Mouse (Mus musculus) heart, adult 2 months (tissue): ENCODE data around the gene Gigyf2. TPM values are rescaled to one million over a fixed set of nuclear protein-coding genes. Genes with fewer than 3 reads are reported as not detected.
"Not testable (repeated sequence)": the region's sequence is repeated elsewhere in the genome, so short reads cannot be mapped to it uniquely, and the experiment has no call there.

Source experiments
- DNase-seq, 2 experiments: peaks; one replicate each; pipeline ENCODE4 v3.0.0; 2021
- H3K27ac ChIP-seq: fragments of 200-600 bp; 2 replicates; pipeline ENCODE4 v1.8.1; 2022
- H3K27me3 ChIP-seq: fragments of 200-500 bp; 2 replicates; pipeline ENCODE4 v1.6.1; 2012; ENCODE audit warnings: mild to moderate bottlenecking, low read length, inconsistent platforms, mixed read lengths; ENCODE audit not compliant: control insufficient read depth, insufficient read depth
- H3K36me3 ChIP-seq: fragments of 200-500 bp; 2 replicates; pipeline ENCODE4 v1.6.1; 2012; ENCODE audit warnings: low read length, inconsistent platforms; ENCODE audit not compliant: control insufficient read depth, insufficient read depth
- H3K4me1 ChIP-seq: fragments of 200-500 bp; 2 replicates; pipeline ENCODE4 v1.6.1; 2011; ENCODE audit warnings: low read length; ENCODE audit not compliant: control insufficient read depth, insufficient read depth
- H3K4me3 ChIP-seq: fragments of 200-600 bp; 2 replicates; pipeline ENCODE4 v1.8.1; 2022
- H3K79me2 ChIP-seq: fragments of 200-500 bp; replicated peaks from 2 replicates; pipeline ENCODE4 v1.6.1; 2012; ENCODE audit warnings: mild to moderate bottlenecking, inconsistent platforms, low read length, moderate library complexity, mixed read lengths; ENCODE audit not compliant: control insufficient read depth, insufficient read depth
- H3K9ac ChIP-seq: fragments of 200-500 bp; 2 replicates; pipeline ENCODE4 v1.6.1; 2012; ENCODE audit warnings: low read depth, mild to moderate bottlenecking, control low read depth, inconsistent platforms, low read length, mixed read lengths
- CTCF ChIP-seq: fragments of 200-600 bp; IDR thresholded peaks from 2 replicates; pipeline ENCODE4 v1.8.1; 2022; ENCODE audit warnings: antibody characterized with exemption, mild to moderate bottlenecking, moderate library complexity
- EP300 ChIP-seq: fragments of 200-500 bp; IDR thresholded peaks from 2 replicates; pipeline ENCODE4 v1.6.1; 2011; ENCODE audit warnings: low read depth, low read length, control low read depth; ENCODE audit not compliant: insufficient read depth
- POLR2A ChIP-seq: fragments of 200-500 bp; IDR thresholded peaks from 2 replicates; pipeline ENCODE4 v1.6.1; 2011; ENCODE audit warnings: mild to moderate bottlenecking, low read depth, low read length, control low read depth; ENCODE audit not compliant: insufficient read depth
- WGBS: fragments of 180-500 bp; shearing (Covaris S2); methylation state at CpG from one replicate; pipeline ENCODE4 v1.1.7; 2018; 5-methylcytosine and 5-hydroxymethylcytosine counted together
- intact Hi-C: fragments of 180-260 bp; cut with DNase I; formaldehyde crosslinking; loops from one replicate; pipeline ENCODE4 v1.15.1; 2025
- polyA plus RNA-seq: library from polyadenylated mRNA; depleted of rRNA; stranded (reverse); fragments of >200 nt; gene quantifications from 2 replicates; pipeline ENCODE4 v1.2.3, GENCODE M21; 2012
- total RNA-seq, 2 experiments: library from RNA; stranded (reverse); gene quantifications; 2 replicates each; pipeline ENCODE4 v1.2.3; 2021

Gigyf2 gene
- total and polyA plus RNA-seq, 3 experiments = 19.3 to 47.7 (median 47.4) TPM

DNA sequence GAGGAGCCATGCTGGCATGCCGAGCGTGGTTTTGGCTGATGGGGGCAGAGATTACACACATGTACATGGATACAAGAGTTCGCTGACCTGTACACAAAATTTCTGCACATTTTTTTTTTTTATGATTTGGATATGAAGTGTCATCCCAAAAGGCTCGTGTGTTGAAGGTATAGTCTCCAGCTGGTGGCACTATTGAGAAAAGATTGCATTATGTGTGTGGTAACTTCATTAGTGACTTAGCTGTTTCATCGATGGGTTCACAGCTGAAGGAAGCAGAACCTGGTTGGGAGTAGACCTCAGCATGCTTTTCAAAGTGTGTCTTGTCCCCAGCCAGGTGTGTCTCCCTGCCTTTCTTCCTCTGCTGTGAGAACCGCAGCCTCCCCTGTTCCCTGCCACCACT is 141.5 kb downstream of the Gigyf2 start:
- Histone ChIP-seq H3K4me1 (no peaks in the 10 kb centered on the region), H3K36me3 (no peaks in the 10 kb centered on the region), H3K27ac (no peak overlapping the region), H3K79me2 (no peaks in the 10 kb centered on the region), H3K27me3 (no peaks in the 10 kb centered on the region), H3K9ac (no peak overlapping the region), H3K4me3 (no peak overlapping the region)
- no peak for TF ChIP-seq EP300
- TF ChIP-seq CTCF = peak; percentile 54
- no peak for TF ChIP-seq POLR2A
- intact Hi-C loops = no loop called here
- 57% methylated on average over 6 of the region's 6 CpGs for WGBS
- DNase-seq = no peak

DNA sequence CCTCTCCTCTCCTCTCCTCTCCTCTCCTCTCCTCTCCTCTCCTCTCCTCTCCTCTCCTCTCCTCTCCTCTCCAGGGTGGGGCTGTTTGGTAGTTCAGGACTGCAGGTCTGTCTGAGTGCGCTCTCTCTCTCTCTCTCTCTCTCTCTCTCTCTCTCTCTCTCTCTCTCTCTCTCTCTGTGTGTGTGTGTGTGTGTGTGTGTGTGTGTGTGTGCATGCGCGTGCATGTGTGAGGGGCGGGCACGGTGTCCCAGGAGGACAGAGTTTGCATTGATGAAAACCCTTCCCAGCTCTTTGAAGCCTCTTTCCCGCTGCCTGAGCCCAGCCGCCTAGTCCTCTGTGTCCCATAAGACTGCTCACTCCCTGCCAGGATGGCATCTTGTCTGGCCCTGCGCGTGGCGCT is 143.2 kb downstream of the Gigyf2 start, which contains the start of gene Snorc:
Gene Snorc (plus strand): TSS at position 301 of the 400 bp plus-strand sequence.
- DNase-seq, H3K27me3 ChIP-seq, H3K79me2 ChIP-seq, H3K4me1 ChIP-seq, H3K36me3 ChIP-seq, H3K4me3 ChIP-seq, H3K27ac ChIP-seq, H3K9ac ChIP-seq: not testable (repeated sequence)
- intact Hi-C loops = loop anchor here (5.0 kb wide), 1 partner anchor 252 kb away; no protein-coding TSS in a partner anchor
- WGBS = 51% methylated on average over 10 of the region's 10 CpGs

DNA sequence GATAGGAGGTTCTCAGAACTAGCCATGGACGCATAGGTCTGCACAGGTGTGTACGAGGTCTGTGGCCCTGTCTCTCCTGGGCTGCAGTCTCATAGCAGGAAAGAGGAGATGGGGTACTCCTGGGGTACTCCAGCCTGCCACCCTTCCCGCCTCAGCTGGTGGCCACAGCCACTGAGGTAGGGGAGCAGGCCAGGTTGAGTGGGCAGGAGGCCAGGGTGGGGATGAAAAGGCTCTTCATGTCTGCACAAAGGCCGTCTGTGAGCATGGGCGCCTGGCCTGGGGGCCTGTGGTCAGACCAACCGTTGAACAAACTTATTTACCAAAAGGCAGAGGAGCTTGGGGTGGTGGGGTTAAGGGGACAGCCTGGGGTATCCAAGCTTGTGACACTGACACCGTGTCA is 145.1 kb downstream of the Gigyf2 start:
- Histone ChIP-seq H3K9ac (no peak overlapping the region), H3K4me3 (no peak overlapping the region), H3K4me1 (no peaks in the 10 kb centered on the region), H3K27me3 (peaks cover 2% of the 10 kb centered on the region), H3K36me3 (no peaks in the 10 kb centered on the region), H3K79me2 (no peaks in the 10 kb centered on the region), H3K27ac (no peak overlapping the region)
- no peak for DNase-seq
- WGBS = 84% methylated on average over 7 of the region's 7 CpGs
- TF ChIP-seq POLR2A (no peak), CTCF (no peak), EP300 (no peak)
- intact Hi-C loops = loop anchor here (5.0 kb wide), 1 partner anchor 250 kb away; no protein-coding TSS in a partner anchor

DNA sequence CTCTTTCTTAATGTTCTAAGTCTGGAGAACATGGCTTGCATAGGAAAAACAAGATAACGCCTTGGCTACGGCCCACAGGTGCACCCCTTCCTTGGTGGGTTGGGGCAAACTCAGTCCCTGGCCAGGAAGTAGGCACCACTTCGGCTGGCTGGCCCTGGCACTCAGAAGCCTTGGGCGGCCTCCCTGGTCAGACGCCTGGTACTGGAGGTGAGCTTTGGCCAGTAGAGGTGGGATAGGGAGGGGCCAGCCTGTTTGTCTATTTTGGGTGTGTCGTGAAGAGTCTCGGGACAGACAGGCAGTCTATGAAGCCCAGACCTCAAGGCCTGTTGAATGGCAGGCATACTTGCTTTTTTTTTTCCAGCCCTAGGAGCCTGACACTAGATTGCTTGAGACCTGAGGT is 145.8 kb downstream of the Gigyf2 start:
- Histone ChIP-seq H3K27me3 (peaks cover 2% of the 10 kb centered on the region), H3K4me1 (no peaks in the 10 kb centered on the region), H3K27ac (no peak overlapping the region), H3K4me3 (no peak overlapping the region), H3K79me2 (no peaks in the 10 kb centered on the region), H3K36me3 (no peaks in the 10 kb centered on the region), H3K9ac (no peak overlapping the region)
- peak; percentile 43 to 53 for DNase-seq
- TF ChIP-seq EP300 = no peak
- no peak for TF ChIP-seq POLR2A
- intact Hi-C loops = loop anchor here (5.0 kb wide), 1 partner anchor 250 kb away; no protein-coding TSS in a partner anchor
- WGBS = 63% methylated on average over 7 of the region's 7 CpGs

DNA sequence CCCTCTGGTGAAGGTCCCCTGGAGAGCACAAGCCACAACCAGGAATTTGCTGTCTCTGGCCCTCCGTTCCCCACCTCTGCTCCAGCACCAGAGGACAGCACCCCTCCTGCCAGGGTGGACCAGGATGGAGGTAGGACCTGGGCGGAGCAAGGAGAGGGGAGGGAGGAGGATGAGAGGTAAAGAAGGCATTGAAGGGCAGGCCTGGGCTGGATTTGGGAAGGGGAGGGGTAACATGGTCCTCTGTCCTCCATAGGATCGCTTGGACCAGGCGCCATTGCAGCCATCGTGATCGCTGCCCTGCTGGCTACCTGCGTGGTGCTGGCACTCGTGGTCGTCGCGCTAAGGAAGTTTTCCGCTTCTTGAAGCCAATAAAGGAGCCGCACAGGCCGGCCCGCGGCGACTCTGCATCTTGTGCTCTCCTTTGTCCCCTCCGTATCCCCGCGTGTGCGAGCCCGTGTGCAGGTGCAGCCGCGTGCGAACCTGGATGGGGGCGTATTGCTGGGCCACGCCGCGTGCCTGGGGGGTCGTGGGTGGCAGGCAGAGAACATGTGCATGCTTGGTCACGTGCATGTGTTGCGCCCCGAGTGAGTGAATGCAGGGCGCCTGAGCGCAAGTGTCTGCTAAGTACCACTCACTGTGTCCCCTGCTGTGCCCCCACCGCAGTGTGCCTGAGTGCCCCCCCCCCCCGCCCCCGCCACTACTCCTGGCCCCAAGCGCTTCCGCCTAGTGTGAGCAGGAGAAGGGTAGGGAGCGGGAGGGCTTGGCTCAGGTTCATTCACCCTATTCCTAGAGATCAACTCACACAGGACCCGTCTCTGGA is 148.5 kb downstream of the Gigyf2 start:
- Histone ChIP-seq H3K9ac (no peak overlapping the region), H3K27ac (no peak overlapping the region), H3K4me1 (no peaks in the 10 kb centered on the region), H3K36me3 (no peaks in the 10 kb centered on the region), H3K27me3 (peaks cover 2% of the 10 kb centered on the region), H3K4me3 (no peak overlapping the region), H3K79me2 (no peaks in the 10 kb centered on the region)
- TF ChIP-seq CTCF (no peak), EP300 (no peak), POLR2A (no peak)
- intact Hi-C loops = no loop called here
- WGBS = 4% methylated on average over 42 of the region's 42 CpGs
- no peak for DNase-seq

DNA sequence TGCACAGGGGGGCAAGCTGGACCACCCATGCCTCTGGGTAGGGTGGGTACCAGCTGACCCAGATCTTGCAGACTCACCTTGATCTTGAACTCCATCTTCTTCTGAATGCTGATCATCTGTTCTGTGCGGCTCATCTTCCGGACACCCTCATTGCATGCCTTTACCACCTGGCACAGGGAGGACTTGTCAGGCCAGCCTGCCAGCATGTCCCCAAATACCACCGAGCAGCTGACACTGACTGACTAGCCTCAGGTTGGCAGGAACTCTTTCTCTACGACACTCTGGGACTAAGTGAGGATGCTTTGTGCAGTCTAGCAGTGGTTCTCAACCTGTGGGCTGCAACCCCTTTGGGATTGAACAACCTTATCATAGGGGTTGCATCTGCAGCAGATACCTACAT is 155.7 kb downstream of the Gigyf2 start:
- Histone ChIP-seq H3K79me2 (no peaks in the 10 kb centered on the region), H3K27ac (no peak overlapping the region), H3K9ac (no peak overlapping the region), H3K4me1 (no peaks in the 10 kb centered on the region), H3K27me3 (no peaks in the 10 kb centered on the region), H3K4me3 (no peak overlapping the region), H3K36me3 (no peaks in the 10 kb centered on the region)
- WGBS = 71% methylated on average over 4 of the region's 4 CpGs
- TF ChIP-seq POLR2A (no peak), EP300 (no peak), CTCF (no peak)
- no peak for DNase-seq
- intact Hi-C loops = no loop called here
